Mouse (Mus musculus): Measurements from ENCODE around the gene Cyp11a1.
A peak's percentile ranks its signal among the peaks of the same experiment; 100 is the strongest.

The Cyp11a1 gene

GRCm38 (mm10) chr9:57972776-57973439 is 33.3 kb upstream of the Cyp11a1 start:
- no peak for DNase-seq

GRCm38 (mm10) chr9:57973440-57974066 is 32.7 kb upstream of the Cyp11a1 start:
- DNase-seq, result no peak

DNA sequence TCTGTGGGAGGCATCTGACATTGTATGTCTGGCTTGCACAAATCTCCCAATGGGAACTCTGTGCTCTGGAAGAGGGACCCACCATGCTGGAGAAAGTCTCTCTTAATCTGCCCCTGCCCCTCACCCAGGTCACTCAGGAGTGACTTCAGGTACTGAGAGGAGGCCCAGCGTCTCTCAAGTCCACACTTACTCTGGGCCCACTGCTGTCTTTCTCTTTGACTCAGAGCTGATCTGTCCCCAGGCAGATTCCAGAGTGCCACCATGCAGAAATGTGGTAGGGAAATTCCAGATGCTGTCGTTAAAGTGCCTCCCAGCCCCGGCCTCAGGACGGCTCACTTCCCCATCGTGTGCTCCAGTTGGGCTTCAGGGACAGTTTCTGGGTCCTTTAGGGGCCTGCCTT is 32.0 kb upstream of the Cyp11a1 start:
- no peak for DNase-seq

DNA sequence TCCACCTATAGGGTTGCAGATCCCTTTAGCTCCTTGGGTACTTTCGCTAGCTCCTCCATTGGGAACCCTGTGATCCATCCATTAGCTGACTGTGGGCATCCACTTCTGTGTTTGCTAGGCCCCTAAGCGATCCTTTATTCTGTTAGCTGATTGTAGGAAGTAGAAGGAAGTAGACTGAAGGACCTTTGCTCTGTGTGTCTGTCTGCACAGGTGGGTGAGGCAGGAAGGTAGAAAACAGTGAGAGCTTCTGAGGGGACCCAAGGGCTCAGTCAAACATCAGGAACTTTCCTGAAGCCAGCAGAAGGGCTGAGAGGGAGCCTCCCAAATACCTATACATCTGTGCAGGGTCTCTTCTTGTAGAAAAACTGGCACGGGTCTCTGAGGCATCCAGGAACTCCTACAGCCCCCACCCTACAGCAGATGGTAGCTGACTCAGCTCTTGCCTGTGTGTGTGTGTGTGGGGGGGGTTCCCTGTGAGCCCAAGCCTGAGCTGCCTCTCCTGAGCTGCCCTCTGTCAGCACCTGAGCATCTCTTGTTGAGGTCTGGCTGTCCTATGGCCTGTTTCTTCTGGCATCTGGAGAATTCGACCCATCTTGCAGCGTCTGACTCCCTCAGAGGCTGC is 30.9 kb upstream of the Cyp11a1 start:
- no peak for DNase-seq

GRCm38 (mm10) chr9:57978025-57978424 is 28.2 kb upstream of the Cyp11a1 start:
- no peak for DNase-seq

DNA sequence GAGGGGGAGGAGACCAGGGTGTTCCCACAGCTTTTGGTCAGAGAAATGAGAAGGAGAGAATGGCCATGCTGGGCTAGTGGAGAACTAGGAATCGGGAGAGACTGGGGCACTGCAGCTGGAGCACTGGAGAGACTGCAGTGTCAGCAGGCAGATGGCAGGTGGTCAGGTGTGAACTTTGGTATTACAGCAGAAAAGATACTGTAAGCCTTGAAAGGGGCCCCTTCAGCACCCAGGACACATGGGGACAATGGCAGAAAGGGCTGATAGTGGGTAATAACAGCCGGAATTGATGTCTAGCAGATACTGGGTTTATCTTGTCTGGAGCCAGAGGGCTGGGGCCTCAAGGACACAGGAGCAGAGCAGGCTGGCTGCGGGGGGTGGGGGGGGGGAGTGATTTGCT is 27.4 kb upstream of the Cyp11a1 start:
- no peak for DNase-seq

- no peak for DNase-seq
Observed at GRCm38 (mm10) chr9:57980570-57980969, 25.6 kb upstream of the Cyp11a1 start.

DNA sequence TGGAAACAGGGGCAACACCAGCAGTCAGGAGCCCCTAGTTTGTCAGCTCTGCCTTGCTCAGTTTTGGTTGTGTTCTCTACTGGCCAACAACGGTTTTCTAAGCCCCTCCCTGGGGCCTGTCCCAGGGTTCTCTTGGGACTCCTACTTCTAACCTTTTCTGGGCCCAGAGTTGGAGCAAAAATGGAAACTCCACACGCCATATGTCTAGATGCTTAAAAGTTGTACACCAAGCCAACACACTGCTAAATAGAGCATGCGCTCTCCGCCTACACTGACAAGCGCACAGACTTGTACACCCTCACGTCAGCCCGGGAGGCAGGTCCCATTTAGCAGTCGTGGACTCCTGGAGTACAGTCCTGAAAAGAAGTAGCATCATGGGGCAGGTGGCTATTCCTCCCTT is 20.9 kb upstream of the Cyp11a1 start:
- no peak for DNase-seq

DNA sequence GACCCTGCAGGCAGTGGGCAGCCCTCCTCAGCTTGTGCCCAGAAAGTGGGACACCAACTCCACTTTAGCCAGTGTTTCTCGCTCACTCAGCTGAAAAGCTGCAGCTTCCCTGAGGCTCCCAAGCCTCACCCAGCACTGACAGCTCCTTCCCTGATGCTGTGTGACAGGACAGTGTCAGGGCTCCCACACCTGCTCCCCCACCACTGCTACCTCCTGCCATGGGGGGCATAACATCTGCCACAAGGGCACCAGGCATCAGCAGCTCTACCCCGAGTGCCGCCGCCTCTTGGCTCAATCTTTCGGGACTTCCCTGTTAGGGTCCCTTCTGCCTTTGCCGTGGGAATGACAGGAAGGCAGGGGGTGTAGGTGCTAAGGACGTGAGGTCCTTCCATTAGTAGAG is 19.9 kb upstream of the Cyp11a1 start:
- DNase-seq, result no peak

- DNase-seq, result no peak
Observed at GRCm38 (mm10) chr9:57988098-57988497, 18.1 kb upstream of the Cyp11a1 start.

GRCm38 (mm10) chr9:57989309-57989708 is 16.9 kb upstream of the Cyp11a1 start:
- DNase-seq, result no peak

GRCm38 (mm10) chr9:57990438-57991110 is 15.6 kb upstream of the Cyp11a1 start:
- peak; percentile 59 for DNase-seq

DNA sequence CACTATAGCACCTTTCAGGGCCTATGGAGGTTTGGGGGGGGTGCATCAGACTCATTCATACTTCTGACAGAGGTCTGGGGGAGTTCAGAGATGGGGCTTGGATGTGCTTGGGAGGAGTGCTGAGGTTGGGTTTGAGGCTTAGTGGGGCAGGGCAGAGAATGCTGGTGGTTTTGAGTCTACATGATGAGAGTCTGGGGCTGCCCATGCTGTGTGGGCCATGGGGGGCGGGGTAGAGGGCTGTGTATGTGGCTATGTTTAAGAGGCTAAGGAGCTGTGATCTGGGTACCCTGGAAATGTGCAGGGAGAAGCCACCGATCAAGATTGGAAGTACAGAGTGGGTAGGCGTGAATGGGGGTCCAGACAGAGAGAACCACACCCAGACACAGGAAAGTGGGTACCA is 14.2 kb upstream of the Cyp11a1 start:
- no peak for DNase-seq

- DNase-seq, result no peak
Observed at GRCm38 (mm10) chr9:57992781-57993591, 13.2 kb upstream of the Cyp11a1 start.

- peak; percentile 32 for DNase-seq
Observed at GRCm38 (mm10) chr9:57995282-57995681, 10.9 kb upstream of the Cyp11a1 start.

DNA sequence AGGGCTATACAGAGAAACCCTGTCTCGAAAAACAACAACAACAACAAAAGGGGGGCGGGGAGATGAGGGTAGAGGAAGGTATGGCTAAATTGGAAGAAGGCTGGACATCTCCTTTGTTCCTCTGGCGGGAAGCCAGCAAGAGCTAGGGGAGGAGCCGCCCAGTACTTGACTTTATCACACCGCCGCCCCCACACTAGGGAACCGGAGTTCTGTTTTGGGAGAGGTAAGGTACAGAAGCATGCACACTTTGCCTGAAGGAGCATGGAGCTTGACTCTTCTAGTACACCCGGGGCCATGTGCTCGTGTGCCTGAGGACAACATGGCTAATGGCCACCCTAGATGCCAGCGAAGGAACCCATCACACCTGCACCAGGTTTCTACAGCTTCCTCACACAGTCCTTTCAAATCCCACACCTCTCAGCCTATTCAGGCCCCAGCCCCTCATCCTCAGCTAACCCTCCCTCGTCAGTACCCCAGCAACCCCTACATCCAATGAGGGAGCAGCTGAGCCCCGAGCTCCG is 8.6 kb upstream of the Cyp11a1 start:
- DNase-seq, result no peak

GRCm38 (mm10) chr9:57998032-57998659 is 8.1 kb upstream of the Cyp11a1 start:
- peak; percentile 79 for DNase-seq

- DNase-seq, result no peak
Observed at GRCm38 (mm10) chr9:57998685-57999084, 7.5 kb upstream of the Cyp11a1 start.

DNA sequence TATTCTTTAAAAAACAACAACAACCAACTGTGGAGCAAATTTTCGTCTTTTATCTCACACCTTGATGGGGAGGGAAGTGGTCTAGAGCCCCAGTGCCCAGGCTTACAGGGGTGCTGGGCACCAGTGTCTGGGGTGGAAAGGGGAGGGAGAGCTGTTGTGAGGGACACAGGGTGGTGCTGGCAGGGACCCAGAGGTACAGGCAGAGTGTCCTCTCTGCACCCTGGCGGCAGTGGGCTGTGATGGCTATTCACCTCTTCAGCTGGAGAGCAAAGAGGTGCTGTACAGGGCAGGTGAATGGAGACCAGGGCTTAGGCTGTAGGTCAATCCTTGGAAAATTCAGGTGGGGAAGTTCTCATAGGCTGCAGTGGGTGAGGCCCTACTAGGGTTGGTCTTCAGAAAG is 6.5 kb upstream of the Cyp11a1 start:
- no peak for DNase-seq

DNA sequence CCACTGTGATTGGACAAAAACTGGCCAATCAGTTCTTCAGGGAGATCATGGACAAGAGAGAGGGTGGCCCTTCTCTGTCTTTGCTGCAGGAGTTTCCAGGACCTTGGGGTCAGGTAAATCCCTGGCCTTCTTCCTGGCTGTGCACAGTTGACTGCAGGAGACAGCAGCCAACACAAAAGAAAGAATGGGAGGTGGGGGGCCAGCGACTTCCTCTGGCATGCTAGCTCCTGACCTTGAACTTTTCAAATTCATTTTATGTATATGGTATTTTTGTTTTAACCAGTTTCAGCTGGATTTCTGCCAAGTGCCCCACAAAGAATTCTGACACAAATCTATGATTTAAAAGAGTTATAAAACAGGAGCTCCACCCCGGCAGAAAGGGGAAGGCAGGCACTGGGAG is 2.9 kb upstream of the Cyp11a1 start:
- no peak for DNase-seq

DNA sequence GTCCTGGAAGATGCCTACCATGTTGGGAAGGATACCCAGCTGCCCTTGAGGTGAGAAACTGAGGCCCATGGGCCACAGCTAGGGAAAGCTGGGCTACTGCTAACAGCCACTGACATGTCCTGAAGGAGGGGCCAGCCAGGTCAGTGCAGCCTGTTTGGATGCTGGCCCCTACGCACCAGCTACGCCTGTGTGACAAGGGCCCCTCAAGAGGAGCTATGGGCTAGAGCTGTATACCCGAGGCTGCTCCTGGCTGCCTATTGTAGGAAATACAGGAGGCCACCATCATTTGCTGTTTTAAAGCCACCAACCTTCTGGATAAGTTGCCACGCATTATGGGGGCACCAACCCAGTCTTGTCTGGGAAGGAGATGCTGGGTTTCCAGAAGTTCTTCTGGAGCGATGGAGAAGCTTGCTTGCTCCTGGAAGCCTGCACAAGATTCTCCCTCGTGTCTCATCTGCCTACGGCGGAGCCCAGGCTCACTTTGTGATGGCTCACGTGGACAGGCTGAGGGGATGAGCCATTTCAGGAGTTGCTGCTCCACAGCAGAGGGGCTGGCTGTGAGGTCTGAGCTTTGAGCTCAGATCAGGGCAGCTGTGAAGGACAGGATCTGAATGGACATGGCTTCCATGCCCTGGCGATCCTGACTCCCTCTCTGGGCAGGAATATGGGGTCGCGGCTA is 2.3 kb downstream of the Cyp11a1 start:
- no peak for DNase-seq

DNA sequence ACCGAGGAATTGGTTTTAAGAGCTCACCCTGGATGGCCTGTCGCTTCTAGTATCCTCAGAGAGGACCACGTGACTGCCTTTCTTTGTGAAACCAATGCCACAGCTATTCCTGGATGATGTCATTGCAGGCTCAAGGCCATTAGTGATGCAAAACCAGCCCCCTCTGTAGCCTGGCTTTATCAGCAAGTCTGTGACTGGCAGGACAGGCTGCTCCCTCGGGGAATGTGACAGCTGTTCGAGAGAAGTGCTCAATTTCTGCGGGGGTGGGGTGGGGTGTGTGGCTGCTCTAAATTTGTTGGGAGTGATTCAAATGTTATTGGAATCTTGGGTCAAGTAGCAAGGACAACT is 2.8 kb downstream of the Cyp11a1 start:
- no peak for DNase-seq

Measured in cerebellum, adult 8-10 months (tissue).